Mouse (Mus musculus): ENCODE measurements around the gene Zbtb44.
"Not testable (repeated sequence)": the region's sequence is repeated elsewhere in the genome, so short reads cannot be mapped to it uniquely, and the experiment has no call there.

The Zbtb44 gene

GRCm38 (mm10) chr9:31030532-31031413 is at the start of gene Zbtb44:
Gene Zbtb44, plus strand, starts transcription at chr9:31030644.
- DNase-seq (ENCODE audit: low spot score in 2 of 2) = peak in 1 of 2 experiments; percentile 67

GRCm38 (mm10) chr9:30985782-30986181 is 44.7 kb upstream of the Zbtb44 start:
- no peak for DNase-seq (ENCODE audit: low spot score in 2 of 2)

- DNase-seq (ENCODE audit: low spot score in 2 of 2) = no peak
Observed at GRCm38 (mm10) chr9:30993106-30993505, 37.3 kb upstream of the Zbtb44 start.

GRCm38 (mm10) chr9:30996590-30997562 is 33.6 kb upstream of the Zbtb44 start:
- DNase-seq (ENCODE audit: low spot score in 2 of 2) = peak in 1 of 2 experiments; percentile 18

- no peak for DNase-seq (ENCODE audit: low spot score in 2 of 2)
Observed at GRCm38 (mm10) chr9:31000641-31001040, 29.8 kb upstream of the Zbtb44 start.

- DNase-seq (ENCODE audit: low spot score in 2 of 2) = no peak
Observed at GRCm38 (mm10) chr9:31002528-31002927, 27.9 kb upstream of the Zbtb44 start.

- no peak for DNase-seq (ENCODE audit: low spot score in 2 of 2)
Observed at GRCm38 (mm10) chr9:31009334-31009733, 21.1 kb upstream of the Zbtb44 start.

- DNase-seq (ENCODE audit: low spot score in 2 of 2) = no peak
Observed at GRCm38 (mm10) chr9:31010040-31010439, 20.4 kb upstream of the Zbtb44 start.

- no peak for DNase-seq (ENCODE audit: low spot score in 2 of 2)
Observed at GRCm38 (mm10) chr9:31010749-31011148, 19.7 kb upstream of the Zbtb44 start.

GRCm38 (mm10) chr9:31011533-31011932 is 18.9 kb upstream of the Zbtb44 start:
- no peak for DNase-seq (ENCODE audit: low spot score in 2 of 2)

GRCm38 (mm10) chr9:31012674-31013073 is 17.8 kb upstream of the Zbtb44 start:
- no peak for DNase-seq (ENCODE audit: low spot score in 2 of 2)

GRCm38 (mm10) chr9:31013415-31013814 is 17.0 kb upstream of the Zbtb44 start:
- DNase-seq (ENCODE audit: low spot score in 2 of 2) = no peak

- DNase-seq (ENCODE audit: low spot score in 2 of 2) = no peak
Observed at GRCm38 (mm10) chr9:31017616-31018015, 12.8 kb upstream of the Zbtb44 start.

- DNase-seq (ENCODE audit: low spot score in 2 of 2) = no peak
Observed at GRCm38 (mm10) chr9:31018158-31018557, 12.3 kb upstream of the Zbtb44 start.

- DNase-seq (ENCODE audit: low spot score in 2 of 2) = no peak
Observed at GRCm38 (mm10) chr9:31018705-31019104, 11.7 kb upstream of the Zbtb44 start.

GRCm38 (mm10) chr9:31028251-31028650 is 2.2 kb upstream of the Zbtb44 start:
- DNase-seq (ENCODE audit: low spot score in 2 of 2) = no peak

- DNase-seq (ENCODE audit: low spot score in 2 of 2) = peak; percentile 95 to 96
Observed at GRCm38 (mm10) chr9:31029751-31030511, 513 bp upstream of the Zbtb44 start.

- DNase-seq (ENCODE audit: low spot score in 2 of 2) = no peak
Observed at GRCm38 (mm10) chr9:31031414-31031843, 985 bp downstream of the Zbtb44 start.

- DNase-seq (ENCODE audit: low spot score in 2 of 2) = no peak
Observed at GRCm38 (mm10) chr9:31032546-31032945, 2.1 kb downstream of the Zbtb44 start.

- no peak for DNase-seq (ENCODE audit: low spot score in 2 of 2)
Observed at GRCm38 (mm10) chr9:31050208-31050607, 19.8 kb downstream of the Zbtb44 start.

- DNase-seq (ENCODE audit: low spot score in 2 of 2) = not testable (repeated sequence)
Observed at GRCm38 (mm10) chr9:31051509-31051908, 21.1 kb downstream of the Zbtb44 start.
